Mouse (Mus musculus) left cerebral cortex, adult 8-10 months (tissue): ENCODE results near the gene Oaz1. TPM values are rescaled to one million over a fixed set of nuclear protein-coding genes. Genes with fewer than 3 reads are reported as not detected.
"Not testable (repeated sequence)": the region's sequence is repeated elsewhere in the genome, so short reads cannot be mapped to it uniquely, and the experiment has no call there.

Source experiments
- DNase-seq, 2 experiments: peaks; one replicate each; pipeline ENCODE4 v3.0.0; 2022; ENCODE audit warnings: low spot score in 2 of 2
- total RNA-seq, 4 experiments: library from RNA; stranded (reverse); gene quantifications; 2 replicates each; pipeline ENCODE4 v1.2.4; 2022

Oaz1 gene
- total RNA-seq, 4 experiments from 2014 or later, result 505 to 586 (median 560) TPM

DNA sequence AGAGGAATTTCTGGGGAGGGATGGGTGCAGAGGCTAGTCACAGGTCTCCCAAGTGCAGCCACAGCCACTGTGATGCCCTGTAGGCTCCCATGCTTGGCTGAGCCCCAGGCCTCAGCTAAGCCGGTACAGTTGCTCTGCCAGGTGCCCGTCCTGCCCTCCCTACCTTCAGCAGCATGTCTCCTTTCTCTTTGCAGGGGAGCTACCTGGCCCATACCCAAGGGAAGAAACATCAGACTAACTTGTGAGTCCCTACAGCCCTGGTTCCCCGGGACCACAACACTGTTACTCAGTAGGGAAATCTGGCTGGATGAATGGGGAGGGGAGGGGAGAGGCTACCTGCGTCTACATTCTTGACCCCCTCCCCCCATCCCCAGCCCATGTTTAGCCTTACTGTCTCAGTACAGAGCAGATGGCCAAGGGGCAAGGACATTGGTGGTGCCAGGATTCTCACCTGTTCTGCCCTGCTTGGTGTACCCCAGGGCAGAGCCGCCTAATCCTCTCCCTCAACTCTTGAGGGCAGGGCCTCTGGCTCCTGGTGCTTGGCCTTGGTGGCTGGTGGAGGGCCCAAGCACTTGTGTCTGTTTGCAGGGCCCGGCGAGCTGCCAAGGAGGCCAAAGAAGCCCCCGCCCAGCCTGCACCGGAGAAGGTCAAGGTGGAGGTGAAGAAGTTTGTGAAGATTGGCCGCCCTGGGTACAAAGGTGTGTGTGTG is 24.1 kb upstream of the Oaz1 start:
- no peak for DNase-seq

DNA sequence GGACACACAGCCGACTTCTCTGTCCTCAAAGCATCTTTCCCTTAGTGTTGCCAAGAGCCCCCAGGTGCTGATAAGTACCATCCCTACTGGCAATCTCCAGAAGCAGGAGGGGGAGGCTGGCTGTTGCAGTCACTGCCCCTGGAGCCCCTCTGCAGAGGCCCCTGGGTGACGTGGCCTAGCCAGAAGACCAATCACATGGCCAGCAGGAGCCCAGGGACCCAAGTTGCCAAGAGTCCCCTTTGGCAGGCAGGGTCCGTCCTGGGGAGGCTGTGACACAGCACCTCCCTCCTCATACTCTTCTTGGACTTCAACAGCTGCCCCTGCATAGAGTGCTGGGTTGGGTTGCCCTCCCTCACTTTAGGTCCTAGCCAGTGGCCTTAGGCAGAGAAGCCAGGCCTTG is 23.5 kb upstream of the Oaz1 start:
- DNase-seq, result no peak

DNA sequence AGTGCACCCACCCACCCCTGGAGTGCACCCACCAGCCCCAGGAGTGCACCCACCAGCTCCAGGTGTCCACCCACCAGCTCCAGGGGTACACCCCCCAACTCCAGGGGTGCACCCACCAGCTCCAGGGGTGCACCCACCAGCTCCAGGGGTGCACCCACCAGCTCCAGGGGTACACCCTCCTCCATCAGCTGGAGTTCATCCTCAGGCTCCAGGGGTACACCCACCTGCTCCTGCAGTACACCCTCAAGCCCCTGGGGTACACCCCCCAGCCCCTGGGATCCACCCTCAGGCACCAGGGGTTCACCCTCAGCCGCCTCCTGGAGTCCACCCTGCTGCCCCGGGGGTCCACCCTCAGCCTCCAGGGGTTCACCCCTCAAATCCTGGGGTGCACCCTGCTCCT is 22.1 kb upstream of the Oaz1 start:
- DNase-seq, result no peak

DNA sequence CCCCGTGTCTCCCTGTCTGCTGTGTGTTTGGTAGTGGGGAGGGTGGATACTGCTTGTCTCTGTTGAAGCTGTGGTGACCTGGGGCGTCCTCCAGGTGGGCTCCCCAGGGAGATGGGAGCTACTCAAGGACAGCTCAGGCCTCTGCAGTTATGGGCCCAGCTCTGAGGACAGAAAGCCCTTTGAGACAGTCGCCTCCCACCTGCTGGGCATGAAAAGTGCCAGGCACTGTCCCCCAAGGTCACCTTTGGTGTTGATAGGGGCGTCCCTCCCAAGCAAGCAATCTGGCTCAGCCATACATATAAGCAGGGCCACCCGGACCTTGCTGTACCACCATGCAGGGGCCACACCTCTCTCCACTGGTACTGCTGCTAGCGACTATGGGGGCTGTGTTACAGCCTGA is 21.5 kb upstream of the Oaz1 start, which contains the start of gene Amh:
Gene Amh, plus strand, starts transcription at position 328 of the 400 bp plus-strand sequence.
- no peak for DNase-seq

DNA sequence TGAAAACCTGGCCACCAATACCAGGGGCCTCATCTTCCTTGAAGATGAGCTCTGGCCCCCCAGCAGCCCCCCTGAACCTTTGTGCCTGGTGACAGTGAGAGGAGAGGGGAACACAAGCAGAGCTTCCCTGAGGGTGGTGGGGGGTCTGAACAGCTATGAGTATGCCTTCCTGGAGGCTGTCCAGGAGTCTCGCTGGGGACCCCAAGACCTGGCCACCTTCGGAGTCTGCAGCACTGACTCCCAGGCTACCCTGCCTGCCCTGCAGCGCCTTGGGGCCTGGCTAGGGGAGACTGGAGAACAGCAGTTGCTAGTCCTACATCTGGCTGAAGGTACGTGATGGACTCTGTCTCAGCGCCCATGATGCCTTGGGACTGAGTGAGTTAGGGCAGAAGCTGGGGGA is 21.1 kb upstream of the Oaz1 start:
- DNase-seq, result no peak

DNA sequence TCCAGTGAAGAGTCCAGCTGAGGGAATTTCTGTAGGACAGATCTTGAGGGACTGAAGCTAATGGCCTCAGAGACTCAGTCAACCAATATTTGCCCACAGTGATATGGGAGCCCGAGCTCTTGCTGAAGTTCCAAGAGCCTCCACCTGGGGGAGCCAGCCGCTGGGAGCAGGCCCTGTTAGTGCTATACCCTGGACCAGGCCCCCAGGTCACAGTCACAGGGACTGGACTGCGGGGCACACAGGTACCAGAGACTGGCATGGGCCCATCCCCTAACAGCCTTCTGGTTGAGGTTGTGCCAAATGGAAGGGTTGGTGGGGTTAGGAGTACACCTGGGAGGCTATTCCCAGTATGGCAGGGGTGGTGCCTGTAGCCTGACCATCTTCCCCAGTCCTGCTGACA is 20.5 kb upstream of the Oaz1 start:
- peak in 1 of 2 experiments; percentile 55 for DNase-seq

DNA sequence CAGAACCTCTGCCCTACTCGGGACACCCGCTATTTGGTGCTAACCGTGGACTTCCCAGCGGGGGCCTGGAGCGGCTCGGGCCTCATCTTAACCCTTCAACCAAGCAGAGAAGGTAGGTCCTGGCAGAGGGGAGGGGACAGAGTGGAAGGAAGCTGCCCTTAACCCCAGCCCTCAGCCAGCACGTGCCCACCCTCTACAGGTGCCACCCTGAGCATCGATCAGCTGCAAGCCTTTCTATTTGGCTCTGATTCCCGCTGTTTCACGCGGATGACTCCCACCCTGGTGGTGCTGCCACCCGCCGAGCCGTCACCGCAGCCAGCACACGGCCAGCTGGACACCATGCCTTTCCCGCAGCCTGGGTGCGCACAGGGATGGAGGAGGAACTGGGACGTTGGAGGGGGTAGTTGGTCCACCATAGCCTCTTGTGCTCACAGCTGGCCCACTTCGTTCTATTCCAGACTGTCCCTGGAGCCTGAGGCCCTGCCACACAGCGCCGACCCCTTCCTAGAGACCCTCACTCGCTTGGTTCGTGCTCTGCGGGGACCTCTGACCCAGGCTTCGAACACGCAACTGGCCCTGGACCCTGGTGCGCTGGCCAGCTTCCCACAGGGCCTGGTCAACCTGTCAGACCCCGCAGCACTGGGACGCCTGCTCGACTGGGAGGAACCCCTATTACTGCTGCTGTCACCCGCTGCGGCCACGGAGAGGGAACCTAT is 20.0 kb upstream of the Oaz1 start:
- DNase-seq, result no peak

DNA sequence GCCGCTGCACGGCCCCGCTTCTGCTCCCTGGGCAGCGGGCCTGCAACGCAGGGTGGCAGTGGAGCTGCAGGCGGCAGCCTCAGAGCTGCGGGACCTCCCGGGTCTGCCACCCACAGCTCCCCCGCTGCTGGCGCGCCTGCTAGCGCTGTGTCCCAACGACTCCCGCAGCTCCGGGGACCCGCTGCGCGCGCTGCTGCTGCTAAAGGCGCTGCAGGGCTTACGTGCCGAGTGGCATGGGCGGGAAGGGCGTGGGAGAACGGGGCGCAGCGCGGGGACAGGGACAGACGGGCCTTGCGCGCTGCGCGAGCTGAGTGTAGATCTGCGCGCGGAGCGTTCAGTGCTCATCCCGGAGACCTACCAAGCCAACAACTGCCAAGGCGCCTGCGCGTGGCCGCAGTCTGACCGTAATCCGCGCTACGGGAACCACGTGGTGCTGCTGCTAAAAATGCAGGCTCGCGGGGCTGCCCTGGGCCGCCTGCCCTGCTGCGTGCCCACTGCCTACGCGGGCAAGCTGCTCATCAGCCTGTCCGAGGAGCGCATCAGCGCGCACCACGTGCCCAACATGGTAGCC is 19.3 kb upstream of the Oaz1 start:
- peak in 1 of 2 experiments; percentile 93 for DNase-seq

DNA sequence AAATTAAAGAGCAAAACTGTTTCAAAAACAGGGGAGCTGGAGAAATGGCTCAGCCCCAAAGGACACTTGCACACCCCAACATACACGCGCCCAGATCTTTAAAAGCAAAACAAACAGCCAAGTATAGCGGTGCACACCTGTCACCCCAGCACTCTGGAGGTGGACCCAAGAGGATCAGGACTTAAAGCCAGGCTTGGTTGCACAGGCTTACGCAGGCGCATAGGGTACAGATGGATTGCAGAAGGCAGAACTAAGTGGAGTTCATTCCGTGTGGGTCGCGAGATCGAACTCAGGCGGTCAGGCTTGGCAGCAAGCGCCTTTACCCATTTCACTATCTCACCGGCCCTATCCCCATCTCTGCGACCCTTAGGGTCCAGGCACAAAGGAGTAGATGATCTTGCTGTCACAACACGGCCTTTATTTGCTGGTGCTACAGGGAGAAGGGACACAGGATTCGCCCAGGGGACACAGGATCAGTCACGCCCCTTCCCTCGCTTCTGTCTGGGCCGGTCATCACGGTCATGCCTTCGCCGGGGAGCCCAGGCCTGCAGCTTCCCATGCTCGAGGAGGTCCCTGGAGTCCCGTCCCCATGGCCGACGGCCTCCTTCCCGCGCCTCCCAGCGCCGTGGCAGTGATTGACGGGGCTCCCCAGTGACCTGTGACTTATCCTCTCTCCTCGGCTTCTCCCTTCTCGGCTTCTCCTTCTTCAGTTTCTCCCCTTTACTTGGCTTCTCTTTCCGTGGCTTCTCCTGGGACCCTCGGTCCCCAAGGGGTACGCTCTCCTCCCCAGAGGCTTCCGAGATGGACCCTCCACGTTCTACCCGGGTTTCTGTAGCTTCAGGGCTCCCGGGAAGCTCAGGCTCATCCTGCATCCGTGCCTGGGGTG is 18.1 kb upstream of the Oaz1 start:
- DNase-seq, result no peak

DNA sequence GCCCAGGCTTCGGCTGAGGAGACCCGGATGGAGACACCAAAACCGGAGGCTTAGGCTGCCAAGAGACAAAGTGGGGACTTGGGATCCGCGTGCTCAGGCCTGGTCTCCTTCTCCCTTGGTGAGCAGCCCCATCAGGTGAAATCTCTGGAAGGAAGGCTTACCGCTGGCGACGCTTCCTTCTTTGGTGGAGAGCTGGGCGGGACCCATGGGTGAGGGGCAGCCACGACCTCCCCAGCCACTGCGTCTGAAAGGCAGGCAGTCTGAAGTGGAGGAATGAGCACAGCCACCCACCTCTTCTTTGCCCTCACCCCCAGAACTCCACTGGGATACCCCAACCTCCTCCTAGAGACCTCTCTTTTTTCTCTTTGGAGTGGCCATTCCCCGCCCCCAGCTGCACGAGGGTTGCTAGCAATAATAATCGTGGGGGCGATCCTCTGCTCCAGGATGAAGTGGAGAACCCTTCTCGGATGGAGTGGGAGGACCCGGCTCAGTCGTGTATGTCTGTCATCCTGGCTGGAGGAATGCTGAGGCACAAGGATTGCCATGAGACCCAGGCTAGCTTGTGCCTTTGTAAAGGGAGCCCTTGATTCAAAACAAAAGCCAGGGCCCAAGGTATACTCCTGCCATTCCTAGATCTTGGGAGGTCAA is 17.3 kb upstream of the Oaz1 start:
- no peak for DNase-seq

DNA sequence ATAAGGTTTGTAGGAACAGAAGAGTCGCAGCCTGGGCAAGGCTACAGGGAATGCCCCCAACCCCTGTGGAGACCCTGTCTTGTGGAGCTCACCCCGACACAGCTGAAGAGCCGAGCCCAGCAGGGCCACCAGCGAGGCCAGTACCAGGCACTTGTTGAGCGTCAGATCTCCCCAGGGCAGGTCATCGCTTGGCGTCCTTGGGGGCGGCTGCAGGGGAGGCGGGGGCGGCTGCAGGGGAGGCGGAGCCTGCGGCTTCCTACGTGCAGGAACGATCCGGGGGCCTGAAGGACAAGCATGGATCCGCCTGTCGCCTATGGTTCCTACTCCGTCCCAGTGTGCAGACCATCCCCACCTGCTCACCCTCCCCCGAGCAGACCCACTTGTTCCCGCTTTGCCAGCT is 16.4 kb upstream of the Oaz1 start:
- no peak for DNase-seq

DNA sequence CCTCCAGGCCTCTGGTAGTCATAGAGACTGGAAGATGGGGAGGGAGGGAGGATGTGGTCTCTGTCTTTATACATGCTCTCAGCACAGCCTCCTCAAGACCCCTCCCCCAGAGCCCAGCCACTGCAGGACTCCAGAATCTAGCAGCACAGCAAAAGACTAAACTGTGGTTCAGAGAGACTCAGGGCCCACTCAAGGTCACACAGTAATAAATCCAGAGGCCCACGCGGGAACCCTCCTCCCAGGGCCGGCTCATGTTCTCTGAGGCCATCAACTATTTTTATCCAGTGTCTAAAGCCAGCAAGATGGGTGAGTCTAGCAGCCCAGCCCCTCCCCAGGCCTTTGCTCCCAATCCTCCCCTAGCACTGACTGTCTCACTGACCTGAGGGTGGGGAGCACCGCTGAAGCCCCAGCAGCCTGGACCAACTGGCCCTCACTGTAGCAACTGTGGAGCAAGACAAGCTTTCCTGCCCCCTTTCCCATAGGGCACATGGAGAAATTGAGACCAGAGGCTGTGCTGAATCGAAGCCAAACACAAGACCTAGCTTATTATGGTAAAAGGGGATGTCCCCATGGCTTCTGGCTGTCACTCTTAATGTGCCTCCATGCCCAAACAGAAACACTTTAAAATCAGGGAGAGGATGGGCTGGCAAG is 13.9 kb upstream of the Oaz1 start:
- no peak for DNase-seq

DNA sequence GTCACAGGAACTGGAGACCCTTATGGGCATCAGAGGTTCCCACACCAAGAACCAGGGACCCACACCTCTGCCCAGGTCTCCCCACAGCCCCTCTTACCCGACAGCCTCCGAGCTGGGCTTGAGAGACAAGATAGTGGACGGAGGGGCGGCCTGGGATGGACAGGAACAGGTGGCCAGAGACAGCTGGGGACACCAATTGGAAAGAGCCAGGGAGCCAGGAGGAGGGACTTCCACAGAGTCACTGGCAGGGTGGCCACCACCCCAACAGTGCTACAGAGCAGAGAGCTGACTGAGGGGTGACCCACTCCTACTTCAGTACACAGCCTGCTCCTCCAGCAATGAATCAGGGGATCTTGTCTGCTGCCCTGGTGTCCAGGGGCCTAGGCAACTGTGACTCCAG is 13.1 kb upstream of the Oaz1 start, which contains the start of gene Jsrp1:
Gene Jsrp1, minus strand, starts transcription at position 133 of the 400 bp plus-strand sequence.
- no peak for DNase-seq

DNA sequence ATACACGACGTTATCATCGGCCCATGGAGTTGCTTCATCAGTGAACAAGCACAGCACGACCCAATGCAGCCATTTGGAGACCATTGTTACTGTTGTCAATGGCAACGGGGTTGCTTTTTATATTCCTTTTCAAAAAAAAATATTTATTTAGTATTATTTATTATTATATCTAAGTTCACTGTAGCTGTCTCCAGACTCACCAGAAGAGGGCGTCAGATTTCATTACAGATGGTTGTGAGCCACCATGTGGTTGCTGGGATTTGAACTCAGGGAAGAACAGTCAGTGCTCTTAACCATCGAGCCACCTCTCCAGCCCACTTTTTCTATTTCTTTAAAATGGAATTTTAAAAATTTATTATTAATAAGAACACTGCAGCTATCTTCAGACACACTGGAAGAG is 11.7 kb upstream of the Oaz1 start:
- no peak for DNase-seq

DNA sequence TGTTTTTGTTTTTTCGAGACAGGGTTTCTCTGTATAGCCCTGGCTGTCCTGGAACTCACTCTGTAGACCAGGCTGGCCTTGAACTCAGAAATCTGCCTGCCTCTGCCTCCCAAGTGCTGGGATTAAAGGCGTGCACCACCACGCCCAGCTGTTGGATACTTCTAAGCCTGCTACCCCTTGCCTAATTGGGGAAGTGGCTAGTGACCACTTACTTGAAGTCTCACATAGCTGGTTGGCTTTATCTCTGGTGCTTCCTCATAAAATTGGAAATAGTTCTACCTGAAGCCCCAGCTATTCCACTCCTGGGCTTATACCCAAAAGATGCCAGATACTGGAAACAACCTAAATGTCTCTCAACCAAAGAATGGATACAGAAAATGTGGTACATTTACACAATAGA is 10.2 kb upstream of the Oaz1 start:
- not testable (repeated sequence) for DNase-seq

DNA sequence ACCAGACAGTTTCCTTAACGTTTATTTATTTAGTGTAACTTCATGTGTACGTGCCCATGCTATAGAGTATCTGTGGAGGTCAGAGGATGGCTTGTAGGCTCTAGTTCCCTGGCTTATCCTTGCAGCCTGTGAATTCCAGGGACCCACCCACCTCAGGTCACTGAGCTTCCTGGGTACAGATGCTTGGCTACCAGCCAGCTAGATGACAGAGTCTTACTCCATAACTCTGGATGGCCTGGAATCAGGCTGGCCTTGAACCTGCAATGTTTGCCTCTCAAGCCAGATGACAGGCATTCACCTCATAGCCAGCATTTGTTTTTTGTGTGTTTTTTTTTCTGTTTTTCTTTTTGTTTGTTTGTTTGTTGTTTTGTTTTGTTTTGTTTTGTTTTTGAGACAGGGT is 9.3 kb upstream of the Oaz1 start:
- DNase-seq, result no peak

DNA sequence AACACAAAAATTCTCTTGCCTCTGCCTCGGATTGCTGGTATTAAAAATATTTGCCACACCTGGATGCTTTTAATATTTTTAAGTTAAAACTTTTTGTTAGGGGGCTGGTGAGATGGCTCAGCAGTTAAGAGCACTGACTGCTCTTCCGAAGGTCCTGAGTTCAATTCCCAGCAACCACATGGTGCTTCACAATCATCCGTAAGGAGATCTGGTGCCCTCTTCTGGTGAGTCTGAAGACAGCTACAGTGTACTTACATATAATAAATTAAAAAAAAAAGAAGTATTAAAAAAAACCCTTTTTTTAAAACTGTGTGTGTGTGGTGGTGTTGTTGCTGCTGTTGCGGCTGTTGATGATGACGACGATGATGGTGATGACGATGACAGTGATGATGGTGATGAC is 8.5 kb upstream of the Oaz1 start:
- DNase-seq, result not testable (repeated sequence)

DNA sequence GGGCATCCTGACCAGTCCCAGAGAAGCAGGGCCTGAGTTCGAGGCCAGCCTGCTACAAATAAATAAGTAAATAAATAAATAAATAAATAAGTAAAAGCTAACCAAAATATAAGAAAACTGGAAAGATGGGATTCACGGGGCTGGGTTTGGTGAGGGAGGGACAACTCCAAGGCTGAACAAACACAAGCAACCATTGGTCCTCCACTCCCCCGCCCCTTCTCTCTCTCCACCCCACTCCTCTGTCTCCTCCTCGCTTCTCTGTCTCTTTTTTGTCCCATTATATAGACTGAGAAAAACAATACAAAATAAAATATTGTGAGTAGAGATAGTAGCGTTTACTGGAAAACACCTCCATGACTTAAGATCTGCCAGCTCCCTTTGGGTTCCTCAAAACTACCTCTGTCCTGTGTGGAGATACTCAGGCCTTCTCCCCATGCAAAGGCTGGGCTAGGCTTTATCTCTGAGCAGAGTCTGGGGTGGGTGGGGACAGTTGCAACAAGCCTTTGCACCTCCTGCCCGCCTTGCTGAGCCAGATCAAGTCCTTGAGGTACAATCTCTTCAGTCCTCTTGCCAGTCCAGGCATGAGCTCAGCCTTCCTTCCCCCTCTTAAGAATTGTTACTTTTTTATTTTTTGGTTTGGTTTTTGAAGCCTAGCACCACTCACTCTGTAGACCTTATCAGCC is 7.7 kb upstream of the Oaz1 start:
- DNase-seq, result no peak

DNA sequence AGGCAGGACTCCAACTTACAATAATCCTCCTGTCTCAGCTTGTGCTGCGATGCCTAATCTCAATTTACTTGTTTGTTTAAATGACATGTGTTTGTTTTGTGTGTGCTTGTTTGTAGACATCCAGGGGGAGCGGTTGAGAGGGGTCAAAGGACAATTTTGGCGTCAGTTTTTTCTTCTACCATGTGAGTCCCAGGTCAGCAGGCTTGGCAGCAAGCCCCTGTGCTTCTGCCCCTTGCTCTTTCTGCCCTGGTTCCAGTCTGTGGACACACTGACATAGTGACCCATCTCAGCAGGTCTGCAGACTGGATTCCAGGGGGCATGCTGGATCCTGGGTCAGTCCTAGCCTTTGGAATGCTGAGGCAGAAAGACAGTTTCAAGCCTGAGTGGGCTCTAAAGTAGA is 7.0 kb upstream of the Oaz1 start:
- no peak for DNase-seq

DNA sequence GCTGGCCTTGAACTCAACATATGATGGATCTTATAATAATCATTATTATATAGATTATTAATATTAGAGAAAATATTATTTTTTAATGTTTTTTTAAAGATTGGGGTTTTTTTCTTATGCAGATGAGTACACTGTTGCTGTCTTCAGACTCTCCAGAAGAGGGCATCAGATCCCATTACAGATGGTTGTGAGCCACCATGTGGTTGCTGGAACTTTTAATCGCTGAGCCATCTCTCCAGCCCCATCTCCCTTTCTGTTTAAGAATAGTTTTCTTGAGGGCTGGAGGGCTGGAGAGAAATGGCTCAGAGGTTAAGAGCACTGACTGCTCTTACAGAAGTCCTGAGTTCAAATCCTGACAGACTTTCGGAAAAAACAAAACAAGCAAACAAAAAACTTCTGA is 4.5 kb upstream of the Oaz1 start:
- no peak for DNase-seq
